Mouse (Mus musculus): ENCODE measurements around the gene Coro1c.
A peak's percentile ranks its signal among the peaks of the same experiment; 100 is the strongest.

DNA sequence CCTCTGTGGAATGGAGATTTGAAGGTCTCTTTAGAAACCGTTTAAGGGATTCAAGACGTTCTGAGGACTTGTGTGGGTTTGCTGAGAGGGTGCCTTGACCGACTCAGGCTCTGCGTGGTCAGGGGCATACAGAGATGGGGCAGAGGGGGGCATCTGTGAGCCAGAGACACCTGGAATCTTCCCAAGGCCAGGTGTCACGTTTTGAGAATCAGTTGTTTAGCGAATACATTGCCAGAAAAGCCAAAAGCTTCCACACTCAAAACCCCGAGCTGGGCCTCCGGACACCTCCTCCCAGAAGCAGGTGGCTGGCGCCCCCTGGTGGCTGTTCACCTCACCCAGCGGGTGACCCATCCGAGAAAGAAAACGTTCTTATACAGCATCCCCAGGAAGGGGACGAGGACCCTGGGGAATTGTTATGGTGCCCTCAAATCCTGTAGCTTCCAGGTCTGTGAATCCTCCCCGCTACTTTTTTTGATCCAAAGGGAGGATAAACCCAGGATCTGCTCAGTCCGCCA is 92.9 kb downstream of the Coro1c start:
- TF ChIP-seq POLR2A (IDR thresholded peaks at IDR 0.05; ENCODE audit: low read depth, low read length) (peak; percentile 36; the same call in 1 of the 2 replicates), MAFK (IDR thresholded peaks at IDR 0.05; ENCODE audit: insufficient replicate concordance, low read length) (no peak), HCFC1 (IDR thresholded peaks at IDR 0.05; ENCODE audit: low read depth, low read length) (peak; percentile 34; the same call in 1 of the 2 replicates), CTCF (conservative IDR thresholded peaks at IDR 0.05 in 1 of 2, IDR thresholded peaks at IDR 0.05 in 1 of 2; ENCODE audit: low read depth in 2 of 2, low read length in 2 of 2) (peak; percentile 83 to 96), TCF12 (IDR thresholded peaks at IDR 0.05; ENCODE audit: low read depth, low read length) (peak; percentile 47; the same call in 1 of the 2 replicates), MAX (IDR thresholded peaks at IDR 0.05; ENCODE audit: low read length) (no peak), KAT2A (IDR thresholded peaks at IDR 0.05; ENCODE audit: insufficient replicate concordance, low read length) (no peak), ZC3H11A (IDR thresholded peaks at IDR 0.05; ENCODE audit: low read depth, low read length) (peak; percentile 85), MAZ (IDR thresholded peaks at IDR 0.05; ENCODE audit: low read depth, low read length) (peak; percentile 37; the same call in 1 of the 2 replicates), CHD2 (IDR thresholded peaks at IDR 0.05; ENCODE audit: low read length) (no peak)

Data from CH12.LX (cell line).